Mouse (Mus musculus) bone marrow macrophage, adult 2 months (primary cell): Measurements from ENCODE around the gene Emc9.

ENCODE experiments used
- CTCF ChIP-seq: IDR thresholded peaks from 2 replicates; pipeline ENCODE4 v1.5.1; 2012; ENCODE audit warnings: low read depth, mild to moderate bottlenecking, low read length, moderate library complexity
- POLR2A ChIP-seq: IDR thresholded peaks from 2 replicates; pipeline ENCODE4 v1.6.1; 2012; ENCODE audit warnings: mild to moderate bottlenecking, low read depth, low read length, borderline replicate concordance

GRCm38 (mm10) chr14:55603271-55603632, 18.1 kb upstream of the Emc9 start, which contains the start of gene Irf9:
- TF ChIP-seq CTCF, result no peak
- no peak for TF ChIP-seq POLR2A
